Mouse (Mus musculus) thymus, postnatal 0 days (tissue): ENCODE results near the gene Tusc2. TPM values are rescaled to one million over a fixed set of nuclear protein-coding genes. Genes with fewer than 3 reads are reported as not detected.
A peak's percentile ranks its signal among the peaks of the same experiment; 100 is the strongest.

ENCODE experiments used
- DNase-seq: peaks from one replicate; pipeline ENCODE4 v3.0.0-alpha.2; 2015; ENCODE audit warnings: low spot score
- polyA plus RNA-seq: library from polyadenylated mRNA; unstranded; fragments of >200 nt; fragmentation: Nextera tagmentation; extraction: Ambion mirVana; gene quantifications from 2 replicates; pipeline ENCODE4 v1.2.1, GENCODE M21; 2015

The Tusc2 gene
- polyA plus RNA-seq, 1 experiment from 2014 or later = 56.7 TPM

DNA sequence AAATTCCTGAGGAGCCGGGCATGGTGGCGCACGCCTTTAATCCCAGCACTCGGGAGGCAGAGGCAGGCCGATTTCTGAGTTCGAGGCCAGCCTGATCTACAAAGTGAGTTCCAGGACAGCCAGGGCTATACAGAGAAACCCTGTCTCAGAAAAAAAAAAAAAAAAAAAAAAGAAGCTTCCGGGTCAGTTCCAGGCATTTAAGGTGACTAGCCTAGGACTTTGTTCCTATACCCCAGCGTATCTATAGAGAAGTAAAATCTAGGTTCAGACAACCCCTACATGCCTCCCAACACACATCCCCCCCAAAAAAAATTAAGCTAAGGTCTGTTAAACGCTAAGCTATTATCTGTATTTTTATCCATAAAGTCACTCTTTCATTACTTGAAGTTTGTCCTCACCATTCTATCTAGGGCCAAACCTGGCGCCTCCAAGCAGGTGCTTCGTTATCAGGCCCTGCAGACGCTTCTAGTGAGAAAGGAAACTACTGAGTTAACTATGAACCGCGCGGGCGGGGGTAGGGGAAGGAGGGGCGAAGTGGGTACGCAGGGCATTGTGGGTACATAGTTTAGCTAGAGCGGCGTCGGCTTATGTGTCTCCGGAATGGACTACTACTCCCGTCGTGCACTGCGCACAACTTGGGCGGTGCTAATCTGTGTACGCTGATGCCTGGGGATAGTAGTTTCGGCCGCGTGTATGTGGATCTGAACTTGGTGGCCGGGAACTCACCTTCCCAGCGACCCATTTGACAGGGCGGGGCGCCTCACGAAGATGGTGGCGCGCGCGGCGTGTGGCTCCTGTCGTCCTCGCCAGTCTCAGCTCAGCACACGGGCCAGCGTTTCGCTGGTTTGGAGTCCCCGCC is 24.1 kb downstream of the Tusc2 start, which contains the start of gene Ifrd2:
Gene Ifrd2 (plus strand): TSS at position 669 of the 859 bp plus-strand sequence.
- peak; percentile 99 for DNase-seq

GRCm38 (mm10) chr9:107587833-107588639 is 25.0 kb downstream of the Tusc2 start:
- DNase-seq = no peak

DNA sequence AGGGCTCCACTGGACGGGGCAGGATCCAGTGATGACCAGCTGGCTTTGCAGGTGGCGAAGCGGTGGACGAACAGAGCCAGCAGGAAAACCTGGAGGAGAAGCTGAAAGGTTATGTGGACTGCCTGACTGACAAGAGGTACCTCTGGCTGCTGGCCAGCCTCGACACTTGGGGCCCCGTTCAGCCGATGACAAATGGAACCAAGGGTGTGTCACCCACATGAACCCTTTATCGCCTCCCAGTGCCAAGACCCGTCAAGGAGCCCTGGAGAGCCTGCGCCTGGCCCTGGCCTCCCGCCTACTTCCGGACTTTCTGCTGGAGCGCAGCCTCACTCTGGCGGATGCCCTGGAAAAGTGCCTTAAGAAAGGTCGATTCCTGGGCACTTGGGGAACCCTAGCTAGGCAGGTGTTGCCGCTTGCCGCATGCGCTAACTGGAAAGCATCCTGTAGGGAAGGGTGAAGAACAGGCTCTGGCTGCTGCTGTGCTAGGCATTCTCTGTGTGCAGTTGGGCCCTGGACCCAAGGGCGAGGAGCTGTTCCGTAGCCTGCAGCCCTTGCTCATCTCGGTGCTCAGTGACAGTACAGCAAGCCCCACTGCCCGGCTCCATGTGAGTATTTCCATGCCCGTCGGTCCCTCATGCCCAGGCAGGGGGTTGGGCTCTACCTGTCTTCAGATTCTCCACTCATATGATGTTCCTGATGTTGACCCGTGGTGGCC is 27.2 kb downstream of the Tusc2 start:
- no peak for DNase-seq

- DNase-seq = no peak
Measured at GRCm38 (mm10) chr9:107590773-107591060, 27.7 kb downstream of the Tusc2 start.

DNA sequence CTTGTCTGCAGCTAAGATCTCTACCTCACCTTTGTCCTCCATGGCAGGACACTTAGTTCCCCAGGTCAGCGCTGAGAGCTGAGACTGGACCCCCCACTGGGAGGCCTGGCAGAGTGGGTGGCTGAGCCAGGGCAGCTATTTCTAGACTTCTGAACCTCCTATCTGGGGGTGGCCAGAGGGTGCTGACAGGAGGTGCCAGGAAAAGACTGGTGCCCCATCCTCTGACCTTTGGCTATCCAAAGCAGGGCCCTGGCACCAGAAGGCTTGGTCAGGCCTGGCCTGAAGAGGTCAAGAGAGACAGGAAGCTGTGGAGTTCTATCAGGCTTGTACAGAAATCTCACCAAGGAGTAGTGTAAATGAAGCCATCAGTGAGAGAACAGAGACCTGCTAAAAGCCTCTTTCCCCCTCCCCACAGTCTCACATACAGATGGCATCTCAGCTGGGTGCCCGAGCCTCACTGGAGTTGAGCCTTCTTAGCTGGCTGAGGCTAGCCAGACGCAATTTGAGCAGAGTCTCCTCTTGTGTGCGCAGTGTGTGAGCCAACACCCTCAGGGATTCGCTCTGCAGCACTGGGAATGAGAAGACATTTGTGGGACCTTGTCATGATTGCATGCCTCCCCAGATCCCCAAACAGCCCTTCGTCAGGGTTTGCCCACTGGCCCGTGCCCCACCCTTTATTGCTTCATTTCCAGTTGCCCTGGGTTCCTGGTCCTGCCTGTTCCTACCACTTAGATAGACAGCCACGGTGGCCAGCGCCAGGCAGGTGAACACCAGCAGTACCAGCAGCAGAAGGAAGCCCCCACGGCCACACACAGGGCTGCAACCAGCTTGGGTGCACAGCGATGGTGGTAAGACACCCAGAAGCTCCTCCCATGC is 30.3 kb downstream of the Tusc2 start:
- DNase-seq = no peak

- DNase-seq = no peak
Measured at GRCm38 (mm10) chr9:107594281-107595062, 31.4 kb downstream of the Tusc2 start.

DNA sequence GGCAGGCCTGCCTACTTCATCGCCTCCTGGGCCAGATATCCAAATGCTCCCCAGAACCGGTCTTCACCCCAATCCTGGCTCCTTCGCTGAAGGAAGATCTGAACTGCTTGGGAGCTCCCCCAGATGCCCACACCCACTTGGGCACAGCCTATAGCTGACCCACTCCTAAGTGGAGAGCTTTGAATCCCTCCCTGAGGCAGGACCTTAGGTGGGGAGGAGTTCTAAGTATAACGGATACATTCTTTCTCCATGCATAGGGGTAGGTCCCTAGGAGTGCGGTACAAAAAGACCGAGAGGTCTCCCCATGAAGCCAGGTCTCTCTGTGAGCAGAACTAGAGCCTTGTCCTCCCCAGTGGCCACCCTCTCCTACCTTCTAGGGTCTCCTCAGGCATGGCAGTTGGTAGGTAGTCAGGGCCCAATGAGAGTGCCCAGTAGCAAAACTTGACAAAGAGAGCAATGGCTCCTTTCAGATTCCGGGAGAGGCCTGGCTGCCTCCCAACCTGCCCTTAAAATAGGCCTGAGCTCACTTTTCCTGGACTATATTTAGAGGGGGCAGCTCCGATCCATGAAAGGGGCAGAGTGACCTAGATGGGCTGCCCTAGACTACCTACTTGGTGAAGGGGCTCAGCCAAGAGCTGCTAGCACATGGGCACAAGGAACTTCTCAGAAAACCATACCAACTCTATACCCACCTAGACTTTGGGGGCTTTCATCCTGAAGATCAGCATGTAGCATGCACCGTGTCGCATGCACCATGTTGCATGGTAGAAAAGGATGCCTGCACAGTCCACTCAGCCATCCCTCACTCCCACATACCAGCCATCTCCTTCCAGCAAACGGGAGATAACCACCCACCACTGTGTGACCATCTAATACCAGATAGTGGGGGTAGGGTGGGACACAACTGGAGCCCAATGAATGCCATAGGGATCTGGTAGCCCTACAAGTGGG is 33.8 kb downstream of the Tusc2 start:
- no peak for DNase-seq

DNA sequence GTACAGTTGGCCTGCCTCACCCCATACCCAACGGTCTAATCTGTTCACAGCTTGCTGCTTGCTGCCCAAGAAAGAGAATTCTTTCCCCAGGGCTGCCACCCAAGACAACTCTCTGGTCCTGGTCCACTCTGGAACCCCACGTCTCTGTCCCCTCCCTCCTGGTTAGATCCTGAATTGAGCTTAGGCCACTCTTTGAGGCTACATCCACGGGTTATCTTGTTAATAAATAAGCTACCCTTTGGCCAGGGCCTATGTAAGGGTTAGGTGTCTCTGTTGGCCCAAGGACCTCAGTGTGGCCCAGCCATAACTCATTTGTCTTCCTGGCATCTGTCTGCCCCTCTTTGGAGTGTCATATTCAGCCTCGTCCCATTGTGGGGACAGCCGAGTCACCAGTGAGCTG is 35.3 kb downstream of the Tusc2 start:
- DNase-seq = no peak

DNA sequence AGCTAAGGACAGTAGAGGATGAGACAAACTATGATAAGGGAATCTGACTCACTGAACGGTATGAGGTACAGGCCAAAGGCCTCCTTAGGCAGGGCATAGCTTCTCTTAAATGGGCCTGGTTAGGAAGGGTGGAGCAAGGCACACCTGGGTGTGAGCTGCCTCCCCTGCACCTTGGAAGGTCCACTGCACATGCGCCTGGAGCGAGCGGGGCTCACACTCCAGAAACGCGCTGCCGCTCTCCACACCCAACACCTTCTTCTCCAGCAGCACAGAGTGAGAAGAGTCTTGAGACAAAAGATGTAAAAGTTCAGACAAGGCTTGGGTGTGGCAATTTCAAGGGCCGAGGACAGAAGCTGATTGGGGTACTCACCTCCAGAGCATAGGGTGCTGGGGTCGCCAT is 36.4 kb downstream of the Tusc2 start:
- no peak for DNase-seq

- no peak for DNase-seq
Measured at GRCm38 (mm10) chr9:107599842-107600241, 36.8 kb downstream of the Tusc2 start.

DNA sequence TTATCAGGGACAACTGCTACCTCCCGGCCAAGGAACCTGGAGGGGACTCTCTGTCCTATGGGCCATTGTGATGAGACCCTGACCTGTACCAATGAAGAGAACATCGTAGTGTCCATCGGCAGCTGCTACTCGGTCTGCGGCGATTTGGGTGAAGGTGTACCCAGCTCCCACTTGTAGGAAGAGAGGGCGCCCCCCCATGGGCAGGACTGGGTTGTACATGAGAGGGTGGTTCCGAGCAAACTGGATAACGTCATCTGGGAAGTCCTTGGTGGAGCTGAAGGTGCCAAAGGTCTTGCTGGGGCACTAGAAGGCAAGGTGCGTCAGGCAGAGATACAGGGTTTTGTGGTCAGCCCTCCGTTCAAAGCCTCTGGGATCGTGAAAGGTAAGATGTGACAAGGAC is 37.7 kb downstream of the Tusc2 start:
- no peak for DNase-seq

DNA sequence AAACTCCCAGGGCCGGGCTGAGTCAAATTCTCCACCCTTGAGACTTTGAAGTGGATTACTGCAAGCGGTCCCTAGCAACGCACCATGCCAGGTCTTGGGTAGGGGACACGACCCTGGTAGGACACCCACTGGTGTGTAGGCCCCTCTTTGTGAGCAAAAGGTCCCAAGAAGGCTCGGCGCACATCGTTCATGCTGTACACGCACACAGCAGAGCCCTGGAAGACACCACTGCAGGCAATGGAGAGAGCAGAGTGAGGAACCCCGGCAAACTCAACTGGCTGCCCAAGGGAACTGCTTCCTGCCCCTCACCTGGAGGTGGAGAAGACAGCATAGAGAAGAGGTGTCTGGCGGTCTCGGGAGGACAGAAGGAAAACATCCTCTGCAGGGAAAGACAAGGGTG is 38.2 kb downstream of the Tusc2 start:
- DNase-seq = no peak

GRCm38 (mm10) chr9:107602068-107602648 is 39.1 kb downstream of the Tusc2 start:
- DNase-seq = peak; percentile 87

GRCm38 (mm10) chr9:107603251-107603650 is 40.2 kb downstream of the Tusc2 start:
- no peak for DNase-seq

DNA sequence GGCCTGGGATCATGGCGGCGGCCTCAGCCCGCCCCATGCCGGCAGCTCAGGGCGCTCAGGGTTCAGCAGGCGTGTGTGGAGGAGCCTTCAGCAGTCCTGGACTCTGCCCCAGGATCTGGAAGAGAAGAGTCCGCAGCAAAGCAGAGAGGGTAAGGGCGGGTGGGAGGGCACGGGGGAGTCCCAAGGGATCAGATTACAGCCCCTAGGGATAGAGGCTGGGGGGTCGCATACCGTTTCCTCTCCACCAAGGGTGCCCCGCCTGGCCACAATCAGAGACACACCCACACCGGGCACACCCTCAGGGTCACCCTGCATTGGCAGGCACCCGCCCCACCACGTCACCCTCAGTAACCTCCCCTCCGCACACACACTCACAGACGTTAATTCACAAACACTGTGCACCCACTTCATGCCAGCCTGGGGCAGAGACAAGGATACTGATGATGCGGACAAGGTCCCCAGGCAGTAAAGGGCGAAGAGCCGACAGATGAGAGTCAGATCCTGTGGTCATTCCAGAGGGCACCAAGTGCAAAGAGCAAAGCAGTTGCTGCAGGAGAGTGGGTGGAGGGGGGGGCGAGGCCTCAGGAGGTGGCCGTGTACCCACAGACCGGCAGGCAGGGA is 42.1 kb downstream of the Tusc2 start:
- no peak for DNase-seq

DNA sequence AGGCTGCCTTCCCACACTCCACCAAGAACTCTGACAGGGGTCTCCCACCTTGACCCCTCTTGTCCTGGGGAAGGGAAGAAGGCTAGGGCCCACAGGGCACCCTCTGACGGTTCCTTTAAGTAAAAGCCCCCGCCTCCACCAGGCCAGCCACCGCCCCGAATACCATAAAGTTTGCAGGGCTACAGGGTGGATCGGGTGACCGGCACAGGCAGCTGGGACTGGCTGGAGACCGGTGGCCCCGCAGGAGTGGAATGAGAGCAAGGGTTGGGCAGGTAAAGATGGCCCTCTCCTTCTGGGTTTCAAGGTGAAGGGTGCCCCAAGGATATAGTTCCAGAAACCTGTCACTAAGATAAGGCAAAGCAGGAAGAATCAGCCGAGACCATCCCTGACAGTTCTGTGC is 43.5 kb downstream of the Tusc2 start:
- no peak for DNase-seq

DNA sequence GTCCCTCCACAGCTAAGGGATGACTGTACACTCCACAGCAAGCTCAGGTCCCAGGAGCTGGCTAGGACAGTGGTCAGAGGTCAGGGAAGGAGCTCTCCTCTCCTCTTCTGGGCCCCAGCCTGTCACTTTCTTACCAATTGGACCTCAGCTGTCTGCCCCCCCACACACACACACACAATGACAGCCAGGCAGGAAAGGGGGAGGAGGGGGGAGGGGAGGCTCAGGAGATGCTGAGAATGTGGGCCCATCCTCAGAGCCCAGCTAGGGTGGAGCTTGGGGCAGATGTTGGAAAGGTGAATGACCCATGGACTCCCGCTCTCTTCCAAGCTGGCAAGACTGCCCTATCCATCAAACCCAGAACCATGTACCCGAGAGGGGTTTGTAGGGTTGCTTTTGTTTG is 44.0 kb downstream of the Tusc2 start:
- DNase-seq = no peak

DNA sequence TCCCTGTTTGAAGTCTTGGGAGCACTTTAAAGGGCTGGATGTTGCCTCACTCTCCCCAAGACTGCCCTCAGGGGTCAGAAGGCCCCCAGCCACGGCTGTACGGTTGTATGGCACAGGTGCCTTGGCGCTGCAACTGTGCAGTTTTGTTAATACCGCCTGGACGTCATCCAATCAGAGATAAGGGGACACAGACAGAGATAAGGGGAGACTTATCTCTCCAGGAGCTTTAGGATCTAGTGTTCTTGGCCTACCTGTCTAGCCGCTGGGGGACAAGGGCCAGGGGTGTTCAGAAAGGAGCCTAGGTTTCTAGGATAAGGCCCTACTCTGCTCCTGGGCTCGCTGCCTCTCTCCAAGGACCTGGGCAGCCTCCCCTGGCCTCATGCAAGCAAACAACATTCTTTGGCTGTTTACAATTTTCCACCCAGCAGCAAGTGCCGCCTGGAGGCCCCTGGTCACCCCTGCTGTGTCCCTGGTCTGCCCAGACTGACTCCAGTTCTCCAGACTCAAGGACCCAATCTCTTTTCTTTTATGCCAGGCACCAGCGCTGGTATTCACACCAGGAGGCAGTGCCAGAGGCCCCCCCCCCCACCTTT is 44.7 kb downstream of the Tusc2 start:
- DNase-seq = no peak
